Mouse (Mus musculus) myocyte (in vitro differentiated cells): Measurements from ENCODE around the gene Rabl3.

ENCODE experiments used
- CEBPB ChIP-seq: IDR thresholded peaks from 2 replicates; pipeline ENCODE4 v1.6.1; 2011; ENCODE audit warnings: mild to moderate bottlenecking, moderate library complexity; ENCODE audit not compliant: poor library complexity, insufficient read depth, severe bottlenecking
- MAX ChIP-seq: IDR thresholded peaks from one replicate; pipeline ENCODE4 v1.6.1; 2011; ENCODE audit warnings: low read depth, mild to moderate bottlenecking, control low read depth
- MYOD1 ChIP-seq, 3 experiments: IDR thresholded peaks; one replicate each; pipeline ENCODE4 v1.6.1; 2011; ENCODE audit warnings: control low read depth in 2 of 3, low read depth in 2 of 3, mild to moderate bottlenecking in 2 of 3, moderate library complexity in 1 of 3; ENCODE audit not compliant: insufficient read length in 2 of 3, control insufficient read depth in 1 of 3
- MYOG ChIP-seq, 3 experiments: IDR thresholded peaks; one replicate each; pipeline ENCODE4 v1.6.1; 2011; ENCODE audit warnings: control low read depth in 2 of 3, low read depth in 2 of 3, mild to moderate bottlenecking in 2 of 3; ENCODE audit not compliant: insufficient read length in 2 of 3, control insufficient read depth in 1 of 3, insufficient read depth in 1 of 3
- POLR2A ChIP-seq: IDR thresholded peaks from one replicate; pipeline ENCODE4 v1.6.1; 2011; ENCODE audit warnings: low read depth, mild to moderate bottlenecking, control low read depth, moderate library complexity; ENCODE audit not compliant: insufficient read length
- POLR2AphosphoS2 ChIP-seq: IDR thresholded peaks from one replicate; pipeline ENCODE4 v1.6.1; 2011; ENCODE audit warnings: low read depth, control low read depth; ENCODE audit not compliant: insufficient read length
- REST ChIP-seq: IDR thresholded peaks from one replicate; pipeline ENCODE4 v1.6.1; 2011; ENCODE audit warnings: mild to moderate bottlenecking, control low read depth, moderate library complexity; ENCODE audit not compliant: insufficient read depth, insufficient read length
- TCF12 ChIP-seq: IDR thresholded peaks from one replicate; pipeline ENCODE4 v1.6.1; 2011; ENCODE audit warnings: mild to moderate bottlenecking, control low read depth; ENCODE audit not compliant: poor library complexity, insufficient read depth, severe bottlenecking
- TCF3 ChIP-seq: IDR thresholded peaks from one replicate; pipeline ENCODE4 v1.6.1; 2011; ENCODE audit warnings: low read depth, control low read depth; ENCODE audit not compliant: insufficient read length
- USF1 ChIP-seq: IDR thresholded peaks from one replicate; pipeline ENCODE4 v1.6.1; 2011; ENCODE audit warnings: low read depth, mild to moderate bottlenecking, control low read depth, moderate library complexity

GRCm38 (mm10) chr16:37610333-37610732 lies 70.6 kb downstream of the Rabl3 start:
- TF ChIP-seq TCF12 (no peak), POLR2A (no peak), USF1 (no peak), CEBPB (no peak), MYOG (IDR thresholded peaks at IDR 0.05; ENCODE audit: control insufficient read depth in 1 of 3, insufficient read depth in 1 of 3, insufficient read length in 2 of 3, low read depth in 2 of 3) (no peak), MAX (no peak), POLR2AphosphoS2 (no peak), MYOD1 (IDR thresholded peaks at IDR 0.05; ENCODE audit: control insufficient read depth in 1 of 3, insufficient read length in 2 of 3, low read depth in 2 of 3) (no peak), TCF3 (no peak), REST (no peak)
